Mouse (Mus musculus): ENCODE data around the gene Gm6020. TPM values are rescaled to one million over a fixed set of nuclear protein-coding genes. Genes with fewer than 3 reads are reported as not detected.
"Not testable (repeated sequence)": the region's sequence is repeated elsewhere in the genome, so short reads cannot be mapped to it uniquely, and the experiment has no call there.

Gene Gm6020
- not detected in 2 replicates for polyA plus RNA-seq (2012; ENCODE audit: insufficient read depth, insufficient read length, missing spikeins)

DNA sequence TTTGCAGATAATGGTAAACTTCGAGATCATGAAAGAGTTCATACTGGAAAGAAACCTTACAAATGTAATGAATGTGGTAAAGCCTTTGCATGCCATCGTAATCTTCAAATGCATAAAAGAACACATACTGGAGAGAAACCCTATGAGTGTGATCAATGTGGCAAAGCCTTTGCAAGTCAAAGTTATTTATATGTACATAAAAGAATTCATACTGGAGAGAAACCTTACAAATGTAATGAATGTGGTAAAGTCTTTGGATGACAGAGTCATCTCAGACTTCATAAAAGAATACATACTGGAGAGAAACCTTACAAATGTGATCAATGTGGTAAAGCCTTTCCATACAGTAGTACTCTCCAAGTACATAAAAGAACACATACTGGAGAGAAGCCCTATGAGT lies at the start of gene Gm6020:
TSS of gene Gm6020 (plus strand) at position 301 of the 400 bp plus-strand sequence.
- not testable (repeated sequence) for H3K4me1 ChIP-seq (ENCODE audit: control insufficient read depth, insufficient read depth, low read length); H3K27ac ChIP-seq (ENCODE audit: insufficient read depth, low read depth, low read length); H3K4me3 ChIP-seq (ENCODE audit: insufficient read depth, low read length)

DNA sequence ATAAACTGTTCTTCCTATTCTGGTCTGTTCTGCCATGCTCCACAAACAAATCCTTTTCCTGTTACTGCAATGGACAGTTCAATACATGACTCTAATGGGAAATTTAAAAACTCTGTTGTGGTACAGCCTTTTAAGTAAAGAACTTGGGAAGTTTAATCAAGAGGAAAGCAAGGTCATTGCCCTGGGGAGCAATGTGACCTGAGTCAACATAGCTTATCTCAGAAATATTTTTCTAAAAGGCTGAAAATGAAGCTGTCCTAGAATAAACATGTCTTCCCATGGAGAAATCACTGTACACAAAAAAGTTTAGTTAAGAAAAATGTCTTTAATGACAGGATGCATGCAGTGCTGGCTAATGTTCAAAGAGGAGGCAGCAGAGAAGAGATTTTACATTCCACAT lies 45.0 kb upstream of the Gm6020 start:
- no peak overlapping the region for H3K4me3 ChIP-seq (ENCODE audit: insufficient read depth, low read length)
- peaks cover 7% of the 10 kb centered on the region for H3K4me1 ChIP-seq (ENCODE audit: control insufficient read depth, insufficient read depth, low read length)
- no peak for TF ChIP-seq CTCF (IDR thresholded peaks at IDR 0.05; ENCODE audit: low read depth, low read length)
- TF ChIP-seq POLR2A (IDR thresholded peaks at IDR 0.05; ENCODE audit: borderline replicate concordance, low read depth, low read length), result no peak
- no peak overlapping the region for H3K27ac ChIP-seq (ENCODE audit: insufficient read depth, low read depth, low read length)

GRCm38 (mm10) chr19:61140342-61141206 lies 43.1 kb upstream of the Gm6020 start, which contains the start of gene Zfp950:
Zfp950 (minus strand) TSS chr19:61140840.
- H3K4me3 ChIP-seq (ENCODE audit: insufficient read depth, low read length), result peak within 1 kb of the TSS; percentile 82
- H3K27ac ChIP-seq (ENCODE audit: insufficient read depth, low read depth, low read length), result peak within 1 kb of the TSS; percentile 63
- TF ChIP-seq CTCF (IDR thresholded peaks at IDR 0.05; ENCODE audit: low read depth, low read length), result no peak
- no peak for TF ChIP-seq POLR2A (IDR thresholded peaks at IDR 0.05; ENCODE audit: borderline replicate concordance, low read depth, low read length)
- peaks cover 7% of the 10 kb centered on the region for H3K4me1 ChIP-seq (ENCODE audit: control insufficient read depth, insufficient read depth, low read length)

GRCm38 (mm10) chr19:61141299-61141698 lies 42.4 kb upstream of the Gm6020 start:
- TF ChIP-seq CTCF (IDR thresholded peaks at IDR 0.05; ENCODE audit: low read depth, low read length), result no peak
- no peak for TF ChIP-seq POLR2A (IDR thresholded peaks at IDR 0.05; ENCODE audit: borderline replicate concordance, low read depth, low read length)
- Histone ChIP-seq H3K4me1 (ENCODE audit: control insufficient read depth, insufficient read depth, low read length) (peaks cover 7% of the 10 kb centered on the region), H3K4me3 (ENCODE audit: insufficient read depth, low read length) (peak overlapping the region; percentile 82), H3K27ac (ENCODE audit: insufficient read depth, low read depth, low read length) (no peak overlapping the region)

- Histone ChIP-seq H3K4me3 (ENCODE audit: insufficient read depth, low read length) (peak overlapping the region; percentile 63), H3K4me1 (ENCODE audit: control insufficient read depth, insufficient read depth, low read length) (peaks cover 3% of the 10 kb centered on the region; the same call in 1 of the 2 replicates), H3K27ac (ENCODE audit: insufficient read depth, low read depth, low read length) (peak overlapping the region; percentile 9; the same call in 1 of the 2 replicates)
- TF ChIP-seq POLR2A (IDR thresholded peaks at IDR 0.05; ENCODE audit: borderline replicate concordance, low read depth, low read length) (no peak), CTCF (IDR thresholded peaks at IDR 0.05; ENCODE audit: low read depth, low read length) (no peak)
Observed at GRCm38 (mm10) chr19:61151372-61151700, 32.4 kb upstream of the Gm6020 start.

DNA sequence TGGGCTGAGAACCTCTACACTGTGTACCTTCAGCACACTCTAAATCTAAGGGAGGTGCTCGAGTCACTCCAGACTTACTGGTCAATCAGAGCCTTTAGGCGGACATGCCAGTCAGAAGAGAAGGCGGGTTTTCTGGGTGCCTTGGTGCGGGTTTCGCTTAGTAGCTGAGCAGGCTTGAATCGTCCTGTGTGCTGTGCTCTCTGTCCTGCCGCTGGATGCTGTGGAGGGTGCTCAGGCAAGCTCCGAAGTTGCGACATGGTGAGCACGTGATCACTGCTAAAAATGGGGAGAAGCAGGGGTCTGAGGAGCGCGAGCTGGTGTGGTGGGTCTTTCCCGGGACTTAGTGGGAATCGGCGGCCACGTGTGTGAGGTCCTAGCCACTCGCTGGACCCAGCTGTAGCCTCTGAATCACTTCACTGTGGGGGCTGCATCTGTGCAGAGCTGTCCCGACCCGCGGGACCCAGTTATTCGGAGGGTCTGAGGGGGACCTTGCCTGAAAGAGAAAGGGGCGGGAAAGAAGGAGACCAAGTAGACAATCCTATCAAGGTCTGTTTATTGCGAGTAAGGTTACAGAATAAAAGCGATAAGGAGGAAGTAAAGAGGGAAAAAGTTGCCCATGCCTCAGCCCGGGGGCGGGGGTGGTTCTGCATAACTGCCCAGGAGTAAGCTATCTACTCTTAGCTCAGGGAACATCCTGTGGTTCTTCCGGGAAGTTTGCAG lies 31.8 kb upstream of the Gm6020 start:
- Histone ChIP-seq H3K4me1 (ENCODE audit: control insufficient read depth, insufficient read depth, low read length) (peaks cover 3% of the 10 kb centered on the region; the same call in 1 of the 2 replicates), H3K27ac (ENCODE audit: insufficient read depth, low read depth, low read length) (peak overlapping the region; percentile 21), H3K4me3 (ENCODE audit: insufficient read depth, low read length) (peak overlapping the region; percentile 63)
- no peak for TF ChIP-seq POLR2A (IDR thresholded peaks at IDR 0.05; ENCODE audit: borderline replicate concordance, low read depth, low read length)
- no peak for TF ChIP-seq CTCF (IDR thresholded peaks at IDR 0.05; ENCODE audit: low read depth, low read length)

DNA sequence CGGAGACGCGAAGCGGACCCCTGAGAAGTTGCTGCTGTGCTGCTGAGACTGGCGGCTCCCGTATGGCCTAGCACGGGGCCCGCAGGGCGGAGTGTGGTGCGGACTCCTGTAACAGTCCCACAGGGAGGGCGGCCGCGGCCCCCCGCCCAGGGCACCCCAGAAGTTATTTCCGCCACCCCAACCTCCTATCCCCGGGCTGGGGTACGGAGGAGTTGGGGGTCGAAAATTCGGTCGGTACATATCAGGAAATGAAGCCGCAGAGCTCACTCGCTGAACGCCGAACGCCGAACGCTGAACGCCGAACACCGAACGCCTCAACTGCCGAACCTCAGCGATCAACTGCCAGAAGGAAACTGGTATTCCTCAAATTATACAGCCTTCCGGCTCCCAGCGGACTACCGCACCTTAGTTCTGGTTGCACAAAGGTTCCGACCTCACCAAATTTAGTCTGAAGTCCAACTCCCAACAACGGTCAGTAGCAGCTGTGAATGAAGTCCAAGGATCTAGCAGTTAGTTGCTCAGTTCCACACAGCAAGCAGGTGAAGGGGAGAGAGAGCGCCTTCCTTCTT lies 7.8 kb upstream of the Gm6020 start, which contains the start of gene Gm7102:
TSS of gene Gm7102 (minus strand) at position 554 of the 569 bp plus-strand sequence.
- H3K4me3 ChIP-seq (ENCODE audit: insufficient read depth, low read length), result no peak within 1 kb of the TSS
- TF ChIP-seq POLR2A (IDR thresholded peaks at IDR 0.05; ENCODE audit: borderline replicate concordance, low read depth, low read length), result no peak
- TF ChIP-seq CTCF (IDR thresholded peaks at IDR 0.05; ENCODE audit: low read depth, low read length), result no peak

DNA sequence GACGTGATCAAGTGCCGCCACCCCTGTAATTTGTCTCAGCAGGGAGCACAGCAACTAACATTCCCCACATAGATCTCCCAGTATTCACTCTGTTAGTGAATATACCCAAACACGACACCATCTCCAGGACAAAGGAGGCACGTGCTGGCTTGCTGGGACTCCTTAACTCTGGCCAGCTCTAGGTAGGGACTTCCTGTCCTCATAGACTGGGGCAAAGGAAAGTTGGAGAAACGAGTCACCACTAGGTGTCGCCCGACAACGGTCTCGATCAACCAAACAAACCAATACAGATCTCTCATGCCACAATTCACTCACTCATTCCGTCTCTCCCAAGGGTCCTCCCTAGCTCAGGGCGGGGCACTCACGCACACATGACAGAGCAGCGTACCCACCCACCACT lies 15.6 kb downstream of the Gm6020 start:
- no peak for TF ChIP-seq POLR2A (IDR thresholded peaks at IDR 0.05; ENCODE audit: borderline replicate concordance, low read depth, low read length)
- no peak for TF ChIP-seq CTCF (IDR thresholded peaks at IDR 0.05; ENCODE audit: low read depth, low read length)
- no peaks in the 10 kb centered on the region for H3K4me1 ChIP-seq (ENCODE audit: control insufficient read depth, insufficient read depth, low read length)
- no peak overlapping the region for H3K27ac ChIP-seq (ENCODE audit: insufficient read depth, low read depth, low read length)
- H3K4me3 ChIP-seq (ENCODE audit: insufficient read depth, low read length), result no peak overlapping the region

More for the DNA sequence above, 7.8 kb upstream of the Gm6020 start, which contains the start of gene Gm7102:
- Histone ChIP-seq H3K27ac (ENCODE audit: insufficient read depth, low read depth, low read length) (no peak within 1 kb of the TSS), H3K4me1 (ENCODE audit: control insufficient read depth, insufficient read depth, low read length) (no peaks in the 10 kb centered on the region)

GRCm38 (mm10) chr19:61199836-61200235 lies 16.1 kb downstream of the Gm6020 start:
- TF ChIP-seq POLR2A (IDR thresholded peaks at IDR 0.05; ENCODE audit: borderline replicate concordance, low read depth, low read length), result no peak
- no peak for TF ChIP-seq CTCF (IDR thresholded peaks at IDR 0.05; ENCODE audit: low read depth, low read length)
- Histone ChIP-seq H3K27ac (ENCODE audit: insufficient read depth, low read depth, low read length) (no peak overlapping the region), H3K4me3 (ENCODE audit: insufficient read depth, low read length) (no peak overlapping the region), H3K4me1 (ENCODE audit: control insufficient read depth, insufficient read depth, low read length) (no peaks in the 10 kb centered on the region)

DNA sequence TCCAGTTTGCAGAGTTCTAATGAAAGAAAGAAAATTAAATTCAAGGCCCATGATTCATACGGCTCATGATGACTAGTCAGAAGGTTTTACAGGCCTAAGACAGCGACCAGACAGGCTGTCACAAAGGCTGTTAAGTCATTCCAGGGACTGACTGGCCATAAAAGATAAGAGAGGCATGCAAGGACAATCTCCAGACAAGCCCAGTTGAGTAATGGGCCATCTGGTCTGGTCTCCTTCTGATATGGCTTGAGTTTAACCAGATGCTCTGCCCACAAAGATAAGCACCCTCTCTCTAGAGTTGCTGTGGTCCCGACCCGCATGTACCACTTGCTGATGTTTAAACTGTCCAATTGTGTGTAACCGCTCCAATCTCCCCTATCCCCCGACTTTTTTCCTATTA lies 23.8 kb downstream of the Gm6020 start:
- not testable (repeated sequence) for H3K27ac ChIP-seq (ENCODE audit: insufficient read depth, low read depth, low read length); H3K4me3 ChIP-seq (ENCODE audit: insufficient read depth, low read length); H3K4me1 ChIP-seq (ENCODE audit: control insufficient read depth, insufficient read depth, low read length)

All from bone marrow macrophage, adult 2 months (primary cell).